In the genomic region with DNA sequence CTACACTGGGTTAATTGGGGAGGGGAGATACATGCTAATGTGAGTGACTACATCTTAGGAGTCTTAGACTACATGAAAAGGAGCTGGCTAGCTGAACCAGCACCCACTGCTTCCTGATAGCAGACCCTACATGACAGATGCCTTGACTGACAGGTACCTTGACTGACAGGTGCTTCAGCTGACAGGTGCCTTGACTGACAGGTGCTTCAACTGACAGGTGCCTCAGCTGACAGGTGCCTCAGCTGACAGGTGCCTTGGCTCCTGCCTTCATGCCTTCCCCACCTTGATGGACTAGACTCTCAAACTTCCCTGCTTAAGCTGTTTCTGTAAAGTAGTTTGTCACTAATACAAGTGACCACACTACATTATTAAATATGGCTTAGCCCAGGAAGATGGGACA, we compare ENCODE assay signal across 27 mouse cellular contexts.
"Had no signal": no experiment of that assay in that cellular context is flagged by ENCODE, and none has a peak within 500 bp of the region (broad histone marks: within the 10 kb centered on the region; RNA-seq: fewer than 3 reads in every experiment).

No protein-coding gene starts in this region.

- H3K4me3 ChIP-seq: left cerebral cortex, adult 2 months; limb, embryonic 10.5 days; limb, embryonic 12.5 days; limb, embryonic 13.5 days; limb, embryonic 15.5 days; liver, embryonic 12.5 days; liver, embryonic 13.5 days; liver, embryonic 15.5 days; lung, embryonic 15.5 days; megakaryocyte, embryonic 14.5 days; midbrain, embryonic 10.5 days; midbrain, embryonic 12.5 days; midbrain, embryonic 13.5 days; midbrain, embryonic 15.5 days had no signal

- H3K27me3 ChIP-seq: limb, embryonic 12.5 days; limb, embryonic 13.5 days; limb, embryonic 15.5 days; liver, embryonic 12.5 days; liver, embryonic 13.5 days; liver, embryonic 15.5 days; lung, embryonic 15.5 days; megakaryocyte, embryonic 14.5 days; midbrain, embryonic 12.5 days; midbrain, embryonic 13.5 days; midbrain, embryonic 15.5 days had no signal

- H3K4me2 ChIP-seq: limb, embryonic 12.5 days; limb, embryonic 13.5 days; limb, embryonic 15.5 days; liver, embryonic 11.5 days; liver, embryonic 12.5 days; liver, embryonic 13.5 days; liver, embryonic 15.5 days; lung, embryonic 14.5 days; lung, embryonic 15.5 days; midbrain, embryonic 11.5 days; midbrain, embryonic 12.5 days; midbrain, embryonic 13.5 days; midbrain, embryonic 15.5 days had no signal

- DNase-seq: left cerebral cortex, postnatal 4 days; liver; liver, embryonic 13.5 days; liver, postnatal 0 days; lung, adult 18-20 months; lung, adult 2 months; lung, embryonic 14.5 days; lung, postnatal 10 days; lung, postnatal 14 days; lung, postnatal 36 days; lung, postnatal 4 days; midbrain, embryonic 14.5 days had no signal

- H3K36me3 ChIP-seq: limb, embryonic 10.5 days; limb, embryonic 12.5 days; limb, embryonic 13.5 days; limb, embryonic 15.5 days; liver, embryonic 12.5 days; liver, embryonic 13.5 days; liver, embryonic 15.5 days; lung, embryonic 15.5 days; midbrain, embryonic 10.5 days; midbrain, embryonic 12.5 days; midbrain, embryonic 13.5 days; midbrain, embryonic 15.5 days had no signal
